Mouse (Mus musculus): ENCODE data around the gene Spag9. TPM values are rescaled to one million over a fixed set of nuclear protein-coding genes. Genes with fewer than 3 reads are reported as not detected.
A peak's percentile ranks its signal among the peaks of the same experiment; 100 is the strongest.

Gene Spag9
- polyA plus RNA-seq, 1 experiment from 2014 or later: 69.9 TPM

GRCm38 (mm10) chr11:93994531-93994930 lies 1.4 kb upstream of the Spag9 start:
- H3K9ac ChIP-seq (ENCODE audit: low read depth, low read length): peak overlapping the region; percentile 82
- DNase-seq (ENCODE audit: low spot score) (no peak), ATAC-seq (ENCODE audit: low read depth) (no peak)
- H3K27me3 ChIP-seq (replicated peaks; ENCODE audit: control insufficient read depth, insufficient read depth, low read length): no peaks in the 10 kb centered on the region
- H3K9me3 ChIP-seq (ENCODE audit: control insufficient read depth, low read length): no peaks in the 10 kb centered on the region
- H3K27ac ChIP-seq (replicated peaks; ENCODE audit: low read depth, low read length): peak overlapping the region; percentile 98
- 60% methylated on average over 5 of the region's 5 CpGs for WGBS
- H3K4me1 ChIP-seq (ENCODE audit: control insufficient read depth, insufficient read depth, low read length): peaks cover 16% of the 10 kb centered on the region
- peak overlapping the region; percentile 91 for H3K4me3 ChIP-seq (ENCODE audit: low read depth, low read length)
- H3K36me3 ChIP-seq (ENCODE audit: control insufficient read depth, insufficient read depth, low read length): no peaks in the 10 kb centered on the region
- peak overlapping the region; percentile 83 for H3K4me2 ChIP-seq (ENCODE audit: low read depth, low read length)

GRCm38 (mm10) chr11:93995111-93995719 lies 676 bp upstream of the Spag9 start:
- Histone ChIP-seq H3K36me3 (ENCODE audit: control insufficient read depth, insufficient read depth, low read length) (no peaks in the 10 kb centered on the region), H3K9ac (ENCODE audit: low read depth, low read length) (peak overlapping the region; percentile 82), H3K4me1 (ENCODE audit: control insufficient read depth, insufficient read depth, low read length) (peaks cover 16% of the 10 kb centered on the region), H3K27ac (replicated peaks; ENCODE audit: low read depth, low read length) (peak overlapping the region; percentile 98), H3K4me3 (ENCODE audit: low read depth, low read length) (peak overlapping the region; percentile 91), H3K27me3 (replicated peaks; ENCODE audit: control insufficient read depth, insufficient read depth, low read length) (no peaks in the 10 kb centered on the region), H3K9me3 (ENCODE audit: control insufficient read depth, low read length) (no peaks in the 10 kb centered on the region), H3K4me2 (ENCODE audit: low read depth, low read length) (peak overlapping the region; percentile 83)
- WGBS: 7% methylated on average over 15 of the region's 15 CpGs
- peak; percentile 69 for ATAC-seq (ENCODE audit: low read depth)
- peak; percentile 90 for DNase-seq (ENCODE audit: low spot score)

- Histone ChIP-seq H3K4me3 (ENCODE audit: low read depth, low read length) (peak overlapping the region; percentile 91), H3K9ac (ENCODE audit: low read depth, low read length) (peak overlapping the region; percentile 95), H3K27me3 (replicated peaks; ENCODE audit: control insufficient read depth, insufficient read depth, low read length) (no peaks in the 10 kb centered on the region), H3K27ac (replicated peaks; ENCODE audit: low read depth, low read length) (peak overlapping the region; percentile 98), H3K4me1 (ENCODE audit: control insufficient read depth, insufficient read depth, low read length) (peaks cover 16% of the 10 kb centered on the region), H3K4me2 (ENCODE audit: low read depth, low read length) (peak overlapping the region; percentile 83), H3K36me3 (ENCODE audit: control insufficient read depth, insufficient read depth, low read length) (no peaks in the 10 kb centered on the region), H3K9me3 (ENCODE audit: control insufficient read depth, low read length) (no peaks in the 10 kb centered on the region)
- WGBS: under 1% methylated on average over 29 of the region's 58 CpGs
- DNase-seq (ENCODE audit: low spot score) (peak; percentile 37), ATAC-seq (ENCODE audit: low read depth) (peak; percentile 31)
Observed at GRCm38 (mm10) chr11:93996306-93997140, 632 bp downstream of the Spag9 start.

GRCm38 (mm10) chr11:93997141-93997775 lies 1.4 kb downstream of the Spag9 start:
- Histone ChIP-seq H3K27me3 (replicated peaks; ENCODE audit: control insufficient read depth, insufficient read depth, low read length) (no peaks in the 10 kb centered on the region), H3K9ac (ENCODE audit: low read depth, low read length) (peak overlapping the region; percentile 95), H3K4me1 (ENCODE audit: control insufficient read depth, insufficient read depth, low read length) (peaks cover 16% of the 10 kb centered on the region), H3K36me3 (ENCODE audit: control insufficient read depth, insufficient read depth, low read length) (no peaks in the 10 kb centered on the region), H3K4me3 (ENCODE audit: low read depth, low read length) (peak overlapping the region; percentile 91), H3K27ac (replicated peaks; ENCODE audit: low read depth, low read length) (no peak overlapping the region; the same call in 1 of the 2 replicates), H3K4me2 (ENCODE audit: low read depth, low read length) (peak overlapping the region; percentile 83), H3K9me3 (ENCODE audit: control insufficient read depth, low read length) (no peaks in the 10 kb centered on the region)
- WGBS: 34% methylated on average over 13 of the region's 13 CpGs
- ATAC-seq (ENCODE audit: low read depth) (no peak), DNase-seq (ENCODE audit: low spot score) (peak; percentile 10)

GRCm38 (mm10) chr11:93999276-93999675 lies 3.4 kb downstream of the Spag9 start:
- Histone ChIP-seq H3K27ac (replicated peaks; ENCODE audit: low read depth, low read length) (no peak overlapping the region), H3K36me3 (ENCODE audit: control insufficient read depth, insufficient read depth, low read length) (no peaks in the 10 kb centered on the region), H3K4me3 (ENCODE audit: low read depth, low read length) (no peak overlapping the region), H3K4me2 (ENCODE audit: low read depth, low read length) (no peak overlapping the region), H3K9me3 (ENCODE audit: control insufficient read depth, low read length) (no peaks in the 10 kb centered on the region), H3K27me3 (replicated peaks; ENCODE audit: control insufficient read depth, insufficient read depth, low read length) (no peaks in the 10 kb centered on the region), H3K4me1 (ENCODE audit: control insufficient read depth, insufficient read depth, low read length) (peaks cover 16% of the 10 kb centered on the region), H3K9ac (ENCODE audit: low read depth, low read length) (no peak overlapping the region)
- DNase-seq (ENCODE audit: low spot score) (no peak), ATAC-seq (ENCODE audit: low read depth) (no peak)

DNA sequence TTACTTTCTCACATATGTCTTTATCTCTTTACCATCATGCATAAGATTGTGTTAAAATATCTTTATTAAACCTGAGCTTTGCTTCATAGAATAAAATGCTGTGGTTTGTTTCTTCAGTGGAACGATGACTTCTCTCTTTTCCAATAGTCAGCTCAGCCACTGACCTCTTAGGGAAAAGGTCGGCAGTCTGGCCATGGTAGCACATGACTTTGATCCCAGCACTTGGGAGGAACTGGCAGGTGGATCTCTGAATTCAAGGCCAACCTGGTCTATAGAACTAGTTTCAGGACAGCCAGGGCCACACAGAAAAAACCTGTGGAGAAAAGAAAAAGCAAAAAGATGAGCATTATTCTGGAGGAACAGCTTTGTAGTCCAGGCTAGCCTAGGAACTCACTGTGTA lies 7.5 kb downstream of the Spag9 start:
- Histone ChIP-seq H3K27me3 (replicated peaks; ENCODE audit: control insufficient read depth, insufficient read depth, low read length) (no peaks in the 10 kb centered on the region), H3K4me1 (ENCODE audit: control insufficient read depth, insufficient read depth, low read length) (no peaks in the 10 kb centered on the region), H3K36me3 (ENCODE audit: control insufficient read depth, insufficient read depth, low read length) (no peaks in the 10 kb centered on the region), H3K9me3 (ENCODE audit: control insufficient read depth, low read length) (no peaks in the 10 kb centered on the region), H3K27ac (replicated peaks; ENCODE audit: low read depth, low read length) (no peak overlapping the region), H3K4me2 (ENCODE audit: low read depth, low read length) (no peak overlapping the region), H3K4me3 (ENCODE audit: low read depth, low read length) (no peak overlapping the region), H3K9ac (ENCODE audit: low read depth, low read length) (no peak overlapping the region)
- ATAC-seq (ENCODE audit: low read depth): no peak
- no peak for DNase-seq (ENCODE audit: low spot score)
- 91% methylated on average over 2 of the region's 2 CpGs for WGBS

GRCm38 (mm10) chr11:94019091-94019490 lies 23.2 kb downstream of the Spag9 start:
- Histone ChIP-seq H3K27ac (replicated peaks; ENCODE audit: low read depth, low read length) (no peak overlapping the region), H3K4me1 (ENCODE audit: control insufficient read depth, insufficient read depth, low read length) (no peaks in the 10 kb centered on the region), H3K4me3 (ENCODE audit: low read depth, low read length) (no peak overlapping the region), H3K4me2 (ENCODE audit: low read depth, low read length) (no peak overlapping the region), H3K27me3 (replicated peaks; ENCODE audit: control insufficient read depth, insufficient read depth, low read length) (no peaks in the 10 kb centered on the region), H3K9ac (ENCODE audit: low read depth, low read length) (no peak overlapping the region), H3K9me3 (ENCODE audit: control insufficient read depth, low read length) (no peaks in the 10 kb centered on the region), H3K36me3 (ENCODE audit: control insufficient read depth, insufficient read depth, low read length) (peaks cover 8% of the 10 kb centered on the region; the same call in 1 of the 2 replicates)
- ATAC-seq (ENCODE audit: low read depth) (no peak), DNase-seq (ENCODE audit: low spot score) (no peak)
- 80% methylated on average over 5 of the region's 5 CpGs for WGBS

- Histone ChIP-seq H3K9ac (ENCODE audit: low read depth, low read length) (no peak overlapping the region), H3K36me3 (ENCODE audit: control insufficient read depth, insufficient read depth, low read length) (peaks cover 11% of the 10 kb centered on the region; the same call in 1 of the 2 replicates), H3K4me2 (ENCODE audit: low read depth, low read length) (no peak overlapping the region), H3K4me1 (ENCODE audit: control insufficient read depth, insufficient read depth, low read length) (no peaks in the 10 kb centered on the region), H3K27ac (replicated peaks; ENCODE audit: low read depth, low read length) (no peak overlapping the region), H3K9me3 (ENCODE audit: control insufficient read depth, low read length) (no peaks in the 10 kb centered on the region), H3K4me3 (ENCODE audit: low read depth, low read length) (no peak overlapping the region), H3K27me3 (replicated peaks; ENCODE audit: control insufficient read depth, insufficient read depth, low read length) (no peaks in the 10 kb centered on the region)
- ATAC-seq (ENCODE audit: low read depth) (no peak), DNase-seq (ENCODE audit: low spot score) (no peak)
- WGBS: 82% methylated on average over 6 of the region's 6 CpGs
Observed at GRCm38 (mm10) chr11:94020403-94020802, 24.5 kb downstream of the Spag9 start.
